Mouse (Mus musculus) brown adipose tissue, adult 24 weeks (tissue): ENCODE measurements at regions not wholly inside any gene's neighbourhood (a gene's known extent, or its start where the extent isn't known, plus 50 kb on each side); places are given as distances from the start of the nearest gene placed in this dataset.

ENCODE experiments used
- H3K27ac ChIP-seq: fragments of 200-500 bp; replicated peaks from 2 replicates; pipeline ENCODE4 v1.5.1; 2012; ENCODE audit warnings: low read depth, mild to moderate bottlenecking, low read length
- H3K4me1 ChIP-seq: fragments of 200-500 bp; 2 replicates; pipeline ENCODE4 v1.6.1; 2012; ENCODE audit warnings: low read length, mixed read lengths; ENCODE audit not compliant: control insufficient read depth, insufficient read depth, insufficient read length
- H3K4me3 ChIP-seq: fragments of 200-500 bp; 2 replicates; pipeline ENCODE4 v1.5.1; 2012; ENCODE audit warnings: low read depth, mild to moderate bottlenecking, low read length, moderate library complexity; ENCODE audit not compliant: insufficient read depth

- Histone ChIP-seq H3K4me1 (0 out of 2 replicates have a peak, but pooled peaks cover 2% of the 10 kb centered on the region), H3K4me3 (no peak overlapping the region), H3K27ac (no peak overlapping the region)
These were observed 372.1 kb upstream of the Actbl2 start for GRCm38 (mm10) chr13:110882661-110883172.

GRCm38 (mm10) chr13:110893909-110894308 lies 360.9 kb upstream of the Actbl2 start:
- H3K27ac ChIP-seq: no peak overlapping the region

GRCm38 (mm10) chr13:110895349-110895748 lies 359.5 kb upstream of the Actbl2 start:
- H3K27ac ChIP-seq: no peak overlapping the region
- peaks cover 9% of the 10 kb centered on the region; the same call in 1 of the 2 replicates for H3K4me1 ChIP-seq

More at GRCm38 (mm10) chr13:110893909-110894308, 360.9 kb upstream of the Actbl2 start:
- H3K4me3 ChIP-seq: no peak overlapping the region
- peaks cover 9% of the 10 kb centered on the region; the same call in 1 of the 2 replicates for H3K4me1 ChIP-seq

DNA sequence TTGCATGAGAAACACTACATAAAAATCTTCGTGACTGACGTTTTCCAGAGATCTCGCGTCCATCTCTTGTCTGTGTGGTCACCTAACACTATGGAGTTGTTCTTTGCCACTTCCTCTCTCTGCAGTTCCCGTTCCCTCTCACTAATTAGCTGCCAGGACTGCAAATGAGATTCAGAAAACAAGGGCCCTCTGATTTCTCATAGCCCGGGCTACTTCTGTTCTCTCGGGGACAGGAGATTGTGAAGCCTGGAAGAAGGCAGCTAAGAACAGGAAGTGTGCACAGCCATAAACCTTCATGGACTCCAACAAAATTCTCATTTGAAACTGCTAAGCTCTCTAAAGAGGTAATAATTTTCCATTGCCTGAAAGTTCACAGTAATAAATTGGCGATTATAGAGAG lies 358.9 kb upstream of the Actbl2 start:
- Histone ChIP-seq H3K4me3 (no peak overlapping the region), H3K4me1 (peaks cover 9% of the 10 kb centered on the region; the same call in 1 of the 2 replicates), H3K27ac (no peak overlapping the region)

More at GRCm38 (mm10) chr13:110895349-110895748, 359.5 kb upstream of the Actbl2 start:
- no peak overlapping the region for H3K4me3 ChIP-seq

DNA sequence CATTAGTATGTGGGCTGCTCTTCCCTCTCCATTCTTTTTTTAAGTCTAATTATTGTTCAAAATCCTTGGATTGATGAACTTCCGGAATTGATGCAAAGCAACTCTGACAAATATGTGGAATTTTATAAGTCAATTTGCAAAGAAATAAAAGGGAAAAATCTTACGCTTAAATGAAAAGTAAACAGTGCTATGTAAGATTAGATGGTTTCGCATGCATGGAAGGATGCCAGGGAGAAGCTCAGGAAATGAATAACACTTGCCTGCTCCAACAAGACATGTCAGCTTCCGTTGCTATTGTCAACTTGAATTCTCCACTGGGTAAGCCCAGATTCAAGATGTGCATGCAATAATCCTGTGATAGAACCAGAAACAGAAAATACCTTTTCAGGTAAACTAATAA lies 357.2 kb upstream of the Actbl2 start:
- H3K27ac ChIP-seq: no peak overlapping the region
- H3K4me3 ChIP-seq: no peak overlapping the region
- H3K4me1 ChIP-seq: peaks cover 12% of the 10 kb centered on the region; the same call in 1 of the 2 replicates

GRCm38 (mm10) chr13:110902994-110903644 lies 351.7 kb upstream of the Actbl2 start:
- peak overlapping the region; percentile 67 for H3K27ac ChIP-seq
- H3K4me1 ChIP-seq: peaks cover 8% of the 10 kb centered on the region
- H3K4me3 ChIP-seq: no peak overlapping the region

- Histone ChIP-seq H3K27ac (no peak overlapping the region), H3K4me1 (peaks cover 6% of the 10 kb centered on the region), H3K4me3 (no peak overlapping the region)
These were observed 347.4 kb upstream of the Actbl2 start for GRCm38 (mm10) chr13:110907319-110907955.

DNA sequence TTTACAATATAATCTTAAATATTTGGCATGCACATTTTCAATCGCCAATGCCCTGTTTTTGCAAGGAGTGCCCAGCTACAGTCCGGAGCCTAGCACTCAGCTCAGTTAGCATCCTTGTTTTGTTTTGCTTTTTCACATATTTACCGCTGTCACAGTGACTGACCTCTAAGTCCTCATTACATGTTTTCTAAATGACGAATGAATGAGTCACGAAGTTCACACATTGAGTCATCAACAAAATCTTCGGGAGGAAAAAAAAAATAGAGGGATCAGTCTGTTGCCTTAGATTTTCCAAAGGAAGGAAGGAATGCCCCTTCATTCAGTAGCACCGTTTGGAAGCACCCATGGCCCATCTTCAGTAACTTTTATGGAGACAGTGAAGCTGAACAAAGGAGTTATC lies 342.9 kb upstream of the Actbl2 start:
- no peak overlapping the region for H3K27ac ChIP-seq
- no peak overlapping the region for H3K4me3 ChIP-seq
- peaks cover 5% of the 10 kb centered on the region for H3K4me1 ChIP-seq

GRCm38 (mm10) chr13:110913177-110913576 lies 341.6 kb upstream of the Actbl2 start:
- Histone ChIP-seq H3K4me1 (no peaks in the 10 kb centered on the region), H3K27ac (no peak overlapping the region), H3K4me3 (no peak overlapping the region)

DNA sequence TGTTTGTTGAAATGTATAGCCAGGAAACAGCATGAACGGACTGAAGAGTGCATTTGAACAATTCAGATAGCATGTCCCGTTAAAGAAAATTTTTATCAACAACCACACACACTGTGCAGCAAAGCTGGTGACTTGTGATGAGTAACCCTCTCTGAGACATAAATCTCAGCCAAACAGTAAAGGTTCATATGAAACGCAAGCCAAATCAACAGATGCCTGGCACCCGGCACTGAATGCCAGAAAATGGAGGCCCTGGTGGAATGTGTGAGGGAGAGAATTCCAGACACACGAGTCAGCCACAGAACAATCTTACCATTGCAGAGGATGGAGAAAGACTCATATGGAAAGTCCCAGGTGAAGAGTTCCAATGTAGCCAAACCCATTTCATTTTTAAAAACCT lies 341.1 kb upstream of the Actbl2 start:
- Histone ChIP-seq H3K4me1 (no peaks in the 10 kb centered on the region), H3K4me3 (no peak overlapping the region), H3K27ac (no peak overlapping the region)

DNA sequence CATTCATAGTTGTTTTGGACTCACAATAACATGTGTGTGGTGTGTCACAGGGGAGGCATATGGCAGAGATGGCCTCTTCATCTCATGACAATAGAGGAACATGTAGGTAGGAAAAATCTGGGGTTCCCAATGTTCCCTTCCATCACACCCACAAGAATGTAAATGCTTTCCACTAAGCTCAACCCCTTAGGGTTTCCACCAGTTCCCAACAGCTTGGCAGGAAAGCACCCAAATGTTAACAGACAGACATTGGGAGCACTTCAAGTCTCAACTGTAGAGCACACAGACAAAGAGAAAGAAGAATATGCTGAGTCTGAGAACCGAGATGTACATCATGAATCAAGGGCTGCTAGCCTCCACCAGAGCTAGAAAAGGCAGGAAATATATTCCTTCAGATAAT lies 339.7 kb upstream of the Actbl2 start:
- no peak overlapping the region for H3K4me3 ChIP-seq

DNA sequence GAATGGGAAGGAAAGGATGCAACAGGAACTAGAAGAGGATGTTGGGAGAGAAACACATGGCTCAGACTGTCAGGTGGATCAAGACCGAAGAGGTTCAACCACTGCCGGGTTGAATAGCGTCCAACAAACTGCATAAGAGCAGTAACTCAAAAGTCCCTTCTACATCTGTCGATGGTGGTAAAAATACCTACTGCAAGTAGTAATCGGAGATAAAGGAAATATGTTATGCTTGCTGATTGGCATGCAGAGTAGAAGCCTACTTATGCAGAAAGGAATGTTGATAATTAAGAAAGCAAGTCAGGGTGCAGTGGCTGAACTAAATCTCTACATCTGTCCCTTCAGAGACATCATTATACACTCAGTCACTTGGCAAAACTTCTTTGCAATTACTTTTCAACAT lies 330.9 kb upstream of the Actbl2 start:
- no peaks in the 10 kb centered on the region for H3K4me1 ChIP-seq
- no peak overlapping the region for H3K27ac ChIP-seq

More for the DNA sequence above, 339.7 kb upstream of the Actbl2 start:
- Histone ChIP-seq H3K4me1 (no peaks in the 10 kb centered on the region), H3K27ac (no peak overlapping the region)

GRCm38 (mm10) chr13:110924897-110925296 lies 329.9 kb upstream of the Actbl2 start:
- Histone ChIP-seq H3K4me1 (no peaks in the 10 kb centered on the region), H3K27ac (no peak overlapping the region), H3K4me3 (no peak overlapping the region)

More for the DNA sequence above, 330.9 kb upstream of the Actbl2 start:
- H3K4me3 ChIP-seq: no peak overlapping the region

GRCm38 (mm10) chr13:110928143-110928542 lies 326.7 kb upstream of the Actbl2 start:
- no peaks in the 10 kb centered on the region for H3K4me1 ChIP-seq
- H3K4me3 ChIP-seq: no peak overlapping the region
- H3K27ac ChIP-seq: no peak overlapping the region

DNA sequence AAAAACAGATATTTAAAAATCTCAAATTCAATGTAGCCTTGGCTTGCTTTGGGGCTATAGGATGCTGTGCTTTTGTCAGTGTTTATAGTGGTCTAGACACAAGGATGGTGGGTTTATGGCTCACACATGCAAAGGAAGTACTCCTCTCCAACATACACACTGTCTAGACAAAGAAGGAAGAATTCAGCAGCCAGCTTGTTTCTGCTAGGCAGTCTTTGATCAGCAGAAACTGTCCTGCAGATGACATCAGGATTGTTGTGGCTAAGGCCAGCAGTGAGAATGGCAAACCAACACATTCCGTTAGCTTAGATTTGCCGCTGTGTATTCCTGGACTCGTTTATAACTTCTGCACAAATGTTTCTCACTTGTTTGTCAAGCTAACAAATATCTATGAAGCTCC lies 325.9 kb upstream of the Actbl2 start:
- Histone ChIP-seq H3K4me3 (no peak overlapping the region), H3K4me1 (no peaks in the 10 kb centered on the region), H3K27ac (no peak overlapping the region)

DNA sequence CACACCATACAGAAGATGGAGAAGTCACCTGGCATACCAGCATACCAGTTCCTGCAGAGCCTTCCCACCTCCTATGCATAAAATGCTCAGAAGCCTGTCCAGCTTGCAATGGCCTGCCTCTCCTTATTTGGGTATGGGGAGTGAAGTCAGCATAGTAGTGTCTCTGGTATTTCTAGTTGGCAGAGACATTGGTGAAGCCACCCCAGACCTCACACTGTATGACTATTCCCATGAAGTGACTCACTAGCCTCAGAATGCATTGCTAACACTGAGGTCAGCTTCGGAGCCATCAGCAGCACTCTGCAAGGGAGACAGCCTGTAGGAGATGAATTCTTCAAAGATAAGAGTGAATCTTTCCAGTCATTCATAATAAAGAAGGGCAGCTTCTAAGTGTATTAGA lies 325.2 kb upstream of the Actbl2 start:
- H3K27ac ChIP-seq: no peak overlapping the region
- H3K4me1 ChIP-seq: no peaks in the 10 kb centered on the region
- no peak overlapping the region for H3K4me3 ChIP-seq
